Mouse (Mus musculus): Measurements from ENCODE around the gene Rrp1. TPM values are rescaled to one million over a fixed set of nuclear protein-coding genes. Genes with fewer than 3 reads are reported as not detected.
A peak's percentile ranks its signal among the peaks of the same experiment; 100 is the strongest.

Gene Rrp1
- polyA plus RNA-seq, 1 experiment = 132 TPM

- Histone ChIP-seq H3K9me3 (replicated peaks; ENCODE audit: control insufficient read depth, insufficient read depth, low read length, poor library complexity, severe bottlenecking) (no peaks in the 10 kb centered on the region), H3K4me3 (ENCODE audit: low read depth, low read length) (peak overlapping the region; percentile 75), H3K36me3 (ENCODE audit: control insufficient read depth, insufficient read depth, low read length, poor library complexity, severe bottlenecking) (peaks cover 18% of the 10 kb centered on the region), H3K4me1 (ENCODE audit: control insufficient read depth, insufficient read depth, low read length) (no peaks in the 10 kb centered on the region), H3K27me3 (ENCODE audit: control insufficient read depth, insufficient read depth, low read length, poor library complexity, severe bottlenecking) (no peaks in the 10 kb centered on the region), H3K27ac (ENCODE audit: insufficient read depth, low read length) (no peak overlapping the region), H3K9ac (ENCODE audit: low read depth, poor library complexity, severe bottlenecking) (peak overlapping the region; percentile 58)
- TF ChIP-seq POLR2A (IDR thresholded peaks at IDR 0.05; ENCODE audit: insufficient read depth, low read length) (no peak), CTCF (IDR thresholded peaks at IDR 0.05; ENCODE audit: low read depth, low read length) (no peak), EP300 (IDR thresholded peaks at IDR 0.05; ENCODE audit: insufficient read depth, low read depth, low read length) (no peak)
Observed at GRCm38 (mm10) chr10:78411851-78412250, 992 bp downstream of the Rrp1 start.

DNA sequence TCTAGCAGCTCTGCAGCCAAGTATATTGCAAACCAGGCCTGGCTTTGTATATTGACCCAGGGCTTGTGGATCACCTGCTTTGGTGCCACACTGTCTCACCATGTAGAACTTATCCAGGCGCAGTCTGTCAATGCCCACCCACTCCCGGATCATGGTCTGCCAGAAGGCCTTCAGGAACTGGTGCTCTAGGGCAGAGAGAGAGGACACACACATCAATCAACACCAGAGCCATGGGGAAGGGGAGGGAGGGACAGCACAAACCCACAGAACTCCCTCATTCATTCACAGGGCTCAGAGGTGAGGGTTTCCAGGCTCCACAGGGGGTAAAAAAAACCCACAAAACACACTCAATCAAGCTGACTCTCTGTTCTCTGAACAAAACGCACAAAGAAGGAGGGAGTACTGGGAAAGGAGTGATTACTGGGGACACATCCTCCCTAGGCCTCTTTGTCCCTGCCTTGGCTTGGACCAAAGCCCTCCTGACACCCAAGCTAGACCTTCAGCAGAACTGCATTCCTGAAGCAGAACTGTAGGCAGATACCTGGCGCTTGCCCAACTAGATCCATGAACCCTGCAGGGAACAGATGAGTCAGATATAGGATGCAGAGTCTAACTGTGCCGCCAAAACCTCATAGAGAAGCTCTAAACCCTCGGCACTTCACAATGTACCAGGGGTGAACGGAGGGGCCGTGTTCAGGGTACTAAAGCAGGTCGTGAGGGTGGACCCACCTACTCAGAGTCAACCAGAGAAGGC lies 3.6 kb downstream of the Rrp1 start:
- TF ChIP-seq EP300 (IDR thresholded peaks at IDR 0.05; ENCODE audit: insufficient read depth, low read depth, low read length) (no peak), CTCF (IDR thresholded peaks at IDR 0.05; ENCODE audit: low read depth, low read length) (no peak), POLR2A (IDR thresholded peaks at IDR 0.05; ENCODE audit: insufficient read depth, low read length) (no peak)
- peaks cover 39% of the 10 kb centered on the region for H3K36me3 ChIP-seq (ENCODE audit: control insufficient read depth, insufficient read depth, low read length, poor library complexity, severe bottlenecking)

DNA sequence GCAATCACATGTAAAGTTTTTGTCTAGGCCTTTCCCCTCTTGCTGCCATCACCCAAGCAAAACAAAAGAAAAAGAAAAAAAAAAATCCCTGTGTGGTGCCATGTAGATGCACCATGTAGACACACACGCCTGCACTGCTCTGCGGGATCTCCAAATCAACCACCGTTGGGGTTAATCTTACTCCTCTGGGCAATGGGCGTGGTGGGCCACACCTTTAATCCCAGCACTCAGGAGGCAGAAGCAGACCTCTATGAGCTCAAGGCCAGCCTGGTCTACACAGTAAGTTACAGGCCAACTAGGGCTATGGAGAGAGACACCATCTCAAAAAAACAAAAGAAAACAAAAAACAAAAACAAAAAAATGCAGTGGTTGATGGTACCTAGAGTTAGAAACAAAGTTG lies 5.7 kb downstream of the Rrp1 start:
- Histone ChIP-seq H3K36me3 (ENCODE audit: control insufficient read depth, insufficient read depth, low read length, poor library complexity, severe bottlenecking) (peaks cover 56% of the 10 kb centered on the region), H3K9ac (ENCODE audit: low read depth, poor library complexity, severe bottlenecking) (no peak overlapping the region), H3K4me1 (ENCODE audit: control insufficient read depth, insufficient read depth, low read length) (no peaks in the 10 kb centered on the region), H3K27ac (ENCODE audit: insufficient read depth, low read length) (no peak overlapping the region), H3K27me3 (ENCODE audit: control insufficient read depth, insufficient read depth, low read length, poor library complexity, severe bottlenecking) (no peaks in the 10 kb centered on the region), H3K4me3 (ENCODE audit: low read depth, low read length) (no peak overlapping the region), H3K9me3 (replicated peaks; ENCODE audit: control insufficient read depth, insufficient read depth, low read length, poor library complexity, severe bottlenecking) (no peaks in the 10 kb centered on the region)
- no peak for TF ChIP-seq EP300 (IDR thresholded peaks at IDR 0.05; ENCODE audit: insufficient read depth, low read depth, low read length)
- no peak for TF ChIP-seq CTCF (IDR thresholded peaks at IDR 0.05; ENCODE audit: low read depth, low read length)
- no peak for TF ChIP-seq POLR2A (IDR thresholded peaks at IDR 0.05; ENCODE audit: insufficient read depth, low read length)

More for the DNA sequence above, 3.6 kb downstream of the Rrp1 start:
- Histone ChIP-seq H3K9ac (ENCODE audit: low read depth, poor library complexity, severe bottlenecking) (no peak overlapping the region), H3K27ac (ENCODE audit: insufficient read depth, low read length) (no peak overlapping the region), H3K27me3 (ENCODE audit: control insufficient read depth, insufficient read depth, low read length, poor library complexity, severe bottlenecking) (no peaks in the 10 kb centered on the region), H3K9me3 (replicated peaks; ENCODE audit: control insufficient read depth, insufficient read depth, low read length, poor library complexity, severe bottlenecking) (no peaks in the 10 kb centered on the region), H3K4me3 (ENCODE audit: low read depth, low read length) (no peak overlapping the region), H3K4me1 (ENCODE audit: control insufficient read depth, insufficient read depth, low read length) (no peaks in the 10 kb centered on the region)

DNA sequence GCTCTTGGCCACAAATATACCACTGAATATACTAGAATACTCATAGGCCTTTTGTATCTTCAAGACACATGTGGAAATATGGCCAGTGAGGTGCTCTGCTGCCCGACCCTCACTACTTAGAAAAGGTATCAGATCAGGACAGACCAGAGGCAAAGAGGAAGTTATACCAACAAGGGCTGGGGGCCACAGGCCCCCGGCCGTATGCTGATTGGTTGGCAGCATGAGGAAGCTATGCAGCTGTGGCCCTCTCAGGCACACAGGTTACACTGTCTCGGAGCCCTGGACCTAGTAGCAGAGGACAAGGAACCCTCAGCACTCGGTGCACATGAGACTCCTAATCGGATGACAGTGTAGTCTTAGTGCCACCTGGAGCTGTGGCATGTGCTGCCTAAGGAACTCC lies 6.7 kb downstream of the Rrp1 start:
- Histone ChIP-seq H3K9ac (ENCODE audit: low read depth, poor library complexity, severe bottlenecking) (no peak overlapping the region), H3K36me3 (ENCODE audit: control insufficient read depth, insufficient read depth, low read length, poor library complexity, severe bottlenecking) (peaks cover 63% of the 10 kb centered on the region), H3K9me3 (replicated peaks; ENCODE audit: control insufficient read depth, insufficient read depth, low read length, poor library complexity, severe bottlenecking) (no peaks in the 10 kb centered on the region), H3K4me1 (ENCODE audit: control insufficient read depth, insufficient read depth, low read length) (no peaks in the 10 kb centered on the region), H3K27ac (ENCODE audit: insufficient read depth, low read length) (no peak overlapping the region), H3K27me3 (ENCODE audit: control insufficient read depth, insufficient read depth, low read length, poor library complexity, severe bottlenecking) (no peaks in the 10 kb centered on the region), H3K4me3 (ENCODE audit: low read depth, low read length) (no peak overlapping the region)
- no peak for TF ChIP-seq POLR2A (IDR thresholded peaks at IDR 0.05; ENCODE audit: insufficient read depth, low read length)

DNA sequence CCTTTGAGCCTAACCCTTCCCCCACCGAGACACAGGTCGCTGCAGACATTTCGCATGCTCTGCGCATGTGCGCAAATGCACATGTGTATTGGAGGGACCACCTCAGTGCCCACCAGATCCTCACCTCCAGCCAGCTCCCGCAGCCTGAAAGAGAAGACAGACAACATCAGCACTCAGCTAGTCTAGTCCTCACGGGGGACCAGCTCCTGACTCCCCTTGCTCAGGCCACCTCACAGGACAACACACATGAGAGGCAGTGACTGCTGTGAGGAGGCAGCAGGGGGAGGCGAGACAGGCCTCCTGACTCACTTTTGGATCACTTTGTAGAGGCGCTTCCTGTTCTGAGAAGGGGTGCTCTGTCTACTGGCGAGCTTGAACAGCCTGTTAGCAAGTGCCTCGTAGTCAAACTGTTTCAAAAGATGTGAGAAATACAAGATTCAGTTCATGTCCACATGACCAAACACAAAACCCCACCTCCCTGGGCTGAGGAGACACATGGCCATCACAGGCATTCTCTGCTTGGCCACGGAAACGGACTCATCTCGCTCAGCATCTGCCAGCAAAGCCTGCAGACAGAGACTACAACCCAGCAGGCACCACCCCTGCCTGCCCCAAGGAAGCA lies 10.4 kb downstream of the Rrp1 start:
- Histone ChIP-seq H3K27me3 (ENCODE audit: control insufficient read depth, insufficient read depth, low read length, poor library complexity, severe bottlenecking) (no peaks in the 10 kb centered on the region), H3K9me3 (replicated peaks; ENCODE audit: control insufficient read depth, insufficient read depth, low read length, poor library complexity, severe bottlenecking) (no peaks in the 10 kb centered on the region), H3K9ac (ENCODE audit: low read depth, poor library complexity, severe bottlenecking) (no peak overlapping the region), H3K27ac (ENCODE audit: insufficient read depth, low read length) (no peak overlapping the region), H3K4me1 (ENCODE audit: control insufficient read depth, insufficient read depth, low read length) (no peaks in the 10 kb centered on the region), H3K36me3 (ENCODE audit: control insufficient read depth, insufficient read depth, low read length, poor library complexity, severe bottlenecking) (peaks cover 47% of the 10 kb centered on the region), H3K4me3 (ENCODE audit: low read depth, low read length) (no peak overlapping the region)
- TF ChIP-seq EP300 (IDR thresholded peaks at IDR 0.05; ENCODE audit: insufficient read depth, low read depth, low read length) (no peak), CTCF (IDR thresholded peaks at IDR 0.05; ENCODE audit: low read depth, low read length) (no peak), POLR2A (IDR thresholded peaks at IDR 0.05; ENCODE audit: insufficient read depth, low read length) (no peak)

- no peaks in the 10 kb centered on the region for H3K4me1 ChIP-seq (ENCODE audit: control insufficient read depth, insufficient read depth, low read length)
- H3K36me3 ChIP-seq (ENCODE audit: control insufficient read depth, insufficient read depth, low read length, poor library complexity, severe bottlenecking) = peaks cover 41% of the 10 kb centered on the region
- no peak overlapping the region for H3K9ac ChIP-seq (ENCODE audit: low read depth, poor library complexity, severe bottlenecking)
- TF ChIP-seq CTCF (IDR thresholded peaks at IDR 0.05; ENCODE audit: low read depth, low read length) (no peak), POLR2A (IDR thresholded peaks at IDR 0.05; ENCODE audit: insufficient read depth, low read length) (no peak), EP300 (IDR thresholded peaks at IDR 0.05; ENCODE audit: insufficient read depth, low read depth, low read length) (no peak)
- H3K4me3 ChIP-seq (ENCODE audit: low read depth, low read length) = no peak overlapping the region
- no peaks in the 10 kb centered on the region for H3K9me3 ChIP-seq (replicated peaks; ENCODE audit: control insufficient read depth, insufficient read depth, low read length, poor library complexity, severe bottlenecking)
- no peak overlapping the region for H3K27ac ChIP-seq (ENCODE audit: insufficient read depth, low read length)
- H3K27me3 ChIP-seq (ENCODE audit: control insufficient read depth, insufficient read depth, low read length, poor library complexity, severe bottlenecking) = no peaks in the 10 kb centered on the region
Observed at GRCm38 (mm10) chr10:78401127-78401526, 11.7 kb downstream of the Rrp1 start.

All from ES-Bruce4 (cell line).